20 mouse cellular contexts compared by ENCODE assay signal in genomic region chr4:107550546-107550945, GRCm38 (mm10).
DNase-seq lines count a peak whose midpoint lies in the region; ATAC-seq and TF ChIP-seq lines count a peak whose summit lies in the region.
"Had no signal": no experiment of that assay in that cellular context is flagged by ENCODE, and none has a peak within 500 bp of the region (broad histone marks: within the 10 kb centered on the region; RNA-seq: fewer than 3 reads in every experiment).

No protein-coding gene starts in this region.

- H3K9me3 ChIP-seq in kidney, postnatal 0 days (replicated peaks; ENCODE audit: low read length), result no peaks in the 10 kb centered on the region
- H3K9me3 ChIP-seq in embryonic facial prominence, embryonic 14.5 days (ENCODE audit: control insufficient read depth, low read length), result 0 out of 2 replicates have a peak, but pooled peaks cover 1% of the 10 kb centered on the region
- no peaks in the 10 kb centered on the region for H3K9me3 ChIP-seq in limb, embryonic 14.5 days (ENCODE audit: control insufficient read depth, low read length)
- H3K9me3 ChIP-seq in intestine, embryonic 15.5 days, result no peaks in the 10 kb centered on the region
- H3K9me3 ChIP-seq: heart, embryonic 10.5 days; neural tube, embryonic 15.5 days; stomach, embryonic 15.5 days had no signal

- no peak overlapping the region for H3K4me3 ChIP-seq in kidney, postnatal 0 days (replicated peaks; ENCODE audit: low read depth, low read length)
- H3K4me3 ChIP-seq in embryonic facial prominence, embryonic 14.5 days (ENCODE audit: low read depth, low read length), result no peak overlapping the region
- H3K4me3 ChIP-seq in limb, embryonic 14.5 days (replicated peaks; ENCODE audit: low read length), result no peak overlapping the region
- no peak overlapping the region for H3K4me3 ChIP-seq in intestine, embryonic 15.5 days (replicated peaks)
- H3K4me3 ChIP-seq: erythroblast, embryonic 14.5 days; heart, embryonic 10.5 days; neural tube, embryonic 15.5 days; stomach, embryonic 15.5 days had no signal

- H3K27me3 ChIP-seq in kidney, postnatal 0 days (ENCODE audit: insufficient read depth, low read length), result no peaks in the 10 kb centered on the region
- no peaks in the 10 kb centered on the region for H3K27me3 ChIP-seq in embryonic facial prominence, embryonic 14.5 days (replicated peaks; ENCODE audit: control insufficient read depth, insufficient read depth, low read length)
- no peaks in the 10 kb centered on the region for H3K27me3 ChIP-seq in limb, embryonic 14.5 days (ENCODE audit: control insufficient read depth, insufficient read depth, low read length)
- no peaks in the 10 kb centered on the region for H3K27me3 ChIP-seq in intestine, embryonic 15.5 days (replicated peaks)
- H3K27me3 ChIP-seq: neural tube, embryonic 15.5 days; stomach, embryonic 15.5 days had no signal

- ATAC-seq in kidney, postnatal 0 days (replicated peaks; ENCODE audit: low FRiP score, low read depth), result 0 out of 2 replicates have a peak, but pooled peaks have one; percentile 33
- ATAC-seq in embryonic facial prominence, embryonic 14.5 days (ENCODE audit: low read depth), result peak; percentile 62
- 0 out of 2 replicates have a peak, but pooled peaks have one; percentile 34 for ATAC-seq in limb, embryonic 14.5 days (ENCODE audit: low FRiP score, low read depth)
- ATAC-seq in CD4-positive, CD25-positive, alpha-beta regulatory T cell, adult 4 months, result no peak
- no peak for ATAC-seq in intestine, embryonic 15.5 days
- ATAC-seq: forebrain, embryonic 14.5 days; liver, postnatal 0 days; midbrain, embryonic 16.5 days had no signal

- H3K4me1 ChIP-seq in kidney, postnatal 0 days (replicated peaks; ENCODE audit: insufficient read depth, low read length), result no peaks in the 10 kb centered on the region
- peaks cover 16% of the 10 kb centered on the region for H3K4me1 ChIP-seq in embryonic facial prominence, embryonic 14.5 days (ENCODE audit: control insufficient read depth, insufficient read depth, low read length)
- peaks cover 31% of the 10 kb centered on the region for H3K4me1 ChIP-seq in limb, embryonic 14.5 days (ENCODE audit: control insufficient read depth, insufficient read depth, low read length)
- H3K4me1 ChIP-seq in intestine, embryonic 15.5 days (replicated peaks), result peaks cover 8% of the 10 kb centered on the region; the same call in 1 of the 2 replicates
- H3K4me1 ChIP-seq: stomach, embryonic 15.5 days had no signal

- DNase-seq in kidney, postnatal 0 days (ENCODE audit: low spot score), result no peak
- no peak for DNase-seq in kidney, postnatal 14 days
- peak; percentile 1 for DNase-seq in urinary bladder, postnatal 14 days (ENCODE audit: low spot score)
- no peak for DNase-seq in urinary bladder, postnatal 36 days (ENCODE audit: low spot score in 2 of 2)
- DNase-seq in embryonic facial prominence, embryonic 14.5 days (ENCODE audit: low spot score), result peak; percentile 34
- peak; percentile 21 for DNase-seq in limb, embryonic 14.5 days (ENCODE audit: low spot score)
- DNase-seq: cerebellum, adult 2 months; cerebellum, postnatal 36 days; kidney, postnatal 4 days; liver, postnatal 0 days; right cerebral cortex, postnatal 25 days; thymus, postnatal 36 days had no signal

- no peak for TF ChIP-seq POLR2A in limb, embryonic 14.5 days (IDR thresholded peaks at IDR 0.05; ENCODE audit: borderline replicate concordance, extremely low read depth, insufficient read depth, insufficient read length)

- H3K4me2 ChIP-seq in kidney, postnatal 0 days (ENCODE audit: low read length), result no peak overlapping the region
- H3K4me2 ChIP-seq in embryonic facial prominence, embryonic 14.5 days (ENCODE audit: low read depth, low read length), result no peak overlapping the region
- H3K4me2 ChIP-seq in limb, embryonic 14.5 days (replicated peaks; ENCODE audit: low read depth, low read length, severe bottlenecking), result no peak overlapping the region
- no peak overlapping the region for H3K4me2 ChIP-seq in intestine, embryonic 15.5 days (replicated peaks)
- H3K4me2 ChIP-seq: neural tube, embryonic 15.5 days; stomach, embryonic 15.5 days had no signal

- H3K9ac ChIP-seq in kidney, postnatal 0 days (ENCODE audit: low read depth, low read length), result no peak overlapping the region
- no peak overlapping the region for H3K9ac ChIP-seq in embryonic facial prominence, embryonic 14.5 days (ENCODE audit: low read depth, low read length)
- H3K9ac ChIP-seq in limb, embryonic 14.5 days (ENCODE audit: low read depth, low read length, severe bottlenecking), result no peak overlapping the region
- H3K9ac ChIP-seq in intestine, embryonic 15.5 days, result no peak overlapping the region
- H3K9ac ChIP-seq: liver, postnatal 0 days; neural tube, embryonic 15.5 days; stomach, embryonic 15.5 days had no signal

- no peak for TF ChIP-seq CTCF in kidney, postnatal 0 days (IDR thresholded peaks at IDR 0.05; ENCODE audit: low read depth)

- H3K27ac ChIP-seq in kidney, postnatal 0 days, result no peak overlapping the region
- peak overlapping the region; percentile 49; the same call in 1 of the 2 replicates for H3K27ac ChIP-seq in embryonic facial prominence, embryonic 14.5 days (replicated peaks; ENCODE audit: low read depth, low read length)
- peak overlapping the region; percentile 48; the same call in 1 of the 2 replicates for H3K27ac ChIP-seq in limb, embryonic 14.5 days (replicated peaks; ENCODE audit: low read depth, low read length)
- no peak overlapping the region for H3K27ac ChIP-seq in intestine, embryonic 15.5 days
- H3K27ac ChIP-seq: heart, embryonic 10.5 days; neural tube, embryonic 15.5 days; stomach, embryonic 15.5 days had no signal

- H3K36me3 ChIP-seq in kidney, postnatal 0 days (ENCODE audit: insufficient read depth, low read length), result no peaks in the 10 kb centered on the region
- no peaks in the 10 kb centered on the region for H3K36me3 ChIP-seq in embryonic facial prominence, embryonic 14.5 days (ENCODE audit: control insufficient read depth, insufficient read depth, low read length)
- no peaks in the 10 kb centered on the region for H3K36me3 ChIP-seq in limb, embryonic 14.5 days (ENCODE audit: control insufficient read depth, insufficient read depth, low read length)
- no peaks in the 10 kb centered on the region for H3K36me3 ChIP-seq in intestine, embryonic 15.5 days
- H3K36me3 ChIP-seq: heart, embryonic 10.5 days; neural tube, embryonic 15.5 days; stomach, embryonic 15.5 days had no signal

- WGBS in kidney, postnatal 0 days, result 67% methylated on average over 3 of the region's 3 CpGs
- 66% methylated on average over 3 of the region's 3 CpGs for WGBS in embryonic facial prominence, embryonic 14.5 days
- WGBS in limb, embryonic 14.5 days, result 72% methylated on average over 3 of the region's 3 CpGs
- 67% methylated on average over 3 of the region's 3 CpGs for WGBS in intestine, embryonic 15.5 days

Comparison
In these comparisons a context has a peak if more than half of its experiments do, and no peak if none do; other contexts are left out.
1. DNase-seq: peak in urinary bladder, postnatal 14 days (single experiment), embryonic facial prominence, embryonic 14.5 days (single experiment) and limb, embryonic 14.5 days (single experiment); none in kidney, postnatal 0 days (single experiment), kidney, postnatal 14 days (single experiment) and urinary bladder, postnatal 36 days (0 of 2).
2. ATAC-seq: peak in kidney, postnatal 0 days (single experiment), embryonic facial prominence, embryonic 14.5 days (single experiment) and limb, embryonic 14.5 days (single experiment); none in CD4-positive, CD25-positive, alpha-beta regulatory T cell, adult 4 months (single experiment) and intestine, embryonic 15.5 days (single experiment).
3. H3K27ac ChIP-seq: peak in embryonic facial prominence, embryonic 14.5 days (single experiment) and limb, embryonic 14.5 days (single experiment); none in kidney, postnatal 0 days (single experiment) and intestine, embryonic 15.5 days (single experiment).